Mouse (Mus musculus) lung, embryonic 14.5 days (tissue): ENCODE measurements around the gene Wwox. TPM values are rescaled to one million over a fixed set of nuclear protein-coding genes. Genes with fewer than 3 reads are reported as not detected.

Experiments
- ATAC-seq: fragments of 200-750 bp; cut with Nextera tagmentation; 2 replicates; pipeline ENCODE4 v1.8.0; 2017; ENCODE audit warnings: mild to moderate bottlenecking, moderate TSS enrichment, moderate library complexity; ENCODE audit not compliant: insufficient read depth
- DNase-seq: peaks from one replicate; pipeline ENCODE4 v3.0.0-alpha.2; 2015
- H3K27ac ChIP-seq: fragments of 300-500 bp; sonication (generic); 2 replicates; pipeline ENCODE4 v1.5.1; 2014; ENCODE audit warnings: low read depth, mild to moderate bottlenecking, moderate library complexity
- H3K27me3 ChIP-seq: fragments of 300-500 bp; sonication (generic); 2 replicates; pipeline ENCODE4 v1.6.1; 2014; ENCODE audit warnings: low read length, control low read depth; ENCODE audit not compliant: insufficient read depth
- H3K36me3 ChIP-seq: fragments of 300-500 bp; sonication (generic); 2 replicates; pipeline ENCODE4 v1.6.1; 2014; ENCODE audit warnings: control low read depth; ENCODE audit not compliant: insufficient read depth
- H3K4me1 ChIP-seq: fragments of 300-500 bp; sonication (generic); 2 replicates; pipeline ENCODE4 v1.6.1; 2014; ENCODE audit warnings: antibody characterized with exemption, control low read depth; ENCODE audit not compliant: insufficient read depth
- H3K4me2 ChIP-seq: fragments of 300-500 bp; sonication (generic); 2 replicates; pipeline ENCODE4 v1.6.1; 2014; ENCODE audit warnings: mild to moderate bottlenecking
- H3K4me3 ChIP-seq: fragments of 300-500 bp; sonication (generic); 2 replicates; pipeline ENCODE4 v1.5.1; 2014; ENCODE audit warnings: low read depth, low read length
- H3K9ac ChIP-seq: fragments of 300-500 bp; sonication (generic); 2 replicates; pipeline ENCODE4 v1.6.1; 2014
- H3K9me3 ChIP-seq: fragments of 300-500 bp; sonication (generic); 2 replicates; pipeline ENCODE4 v1.6.1; 2016; ENCODE audit warnings: low read depth, low read length, control low read depth
- CTCF ChIP-seq: IDR thresholded peaks from 2 replicates; pipeline ENCODE4 v1.5.1; 2016; ENCODE audit warnings: antibody characterized with exemption, low read depth
- WGBS: fragments of 180-500 bp; shearing (Covaris S2); extraction: QIAGEN DNeasy Blood & Tissue Kit; methylation state at CpG from one replicate; pipeline ENCODE4 v1.1.7; 2014; 5-methylcytosine and 5-hydroxymethylcytosine counted together
- polyA plus RNA-seq: library from polyadenylated mRNA; unstranded; fragments of >200 nt; fragmentation: Nextera tagmentation; extraction: Ambion mirVana; gene quantifications from 2 replicates; pipeline ENCODE4 v1.2.1, GENCODE M21; 2014

Gene Wwox
- polyA plus RNA-seq, 1 experiment from 2014 or later = 16.1 TPM

- H3K9me3 ChIP-seq = no peaks in the 10 kb centered on the region
- H3K4me3 ChIP-seq = no peak overlapping the region
- no peak for DNase-seq
- peaks cover 15% of the 10 kb centered on the region for H3K4me1 ChIP-seq
- no peak overlapping the region for H3K27ac ChIP-seq
- TF ChIP-seq CTCF = no peak
- no peaks in the 10 kb centered on the region for H3K27me3 ChIP-seq
- no peak overlapping the region for H3K4me2 ChIP-seq
- H3K9ac ChIP-seq = no peak overlapping the region
- ATAC-seq = no peak
- H3K36me3 ChIP-seq = no peaks in the 10 kb centered on the region
- 26% methylated on average over 10 of the region's 10 CpGs for WGBS
These were observed 714.6 kb downstream of the Wwox start for GRCm38 (mm10) chr8:115154096-115154495.

- H3K4me3 ChIP-seq = no peak overlapping the region
- no peak overlapping the region for H3K27ac ChIP-seq
- no peak for TF ChIP-seq CTCF
- ATAC-seq (no peak), DNase-seq (no peak)
- H3K27me3 ChIP-seq = no peaks in the 10 kb centered on the region
- no peaks in the 10 kb centered on the region for H3K9me3 ChIP-seq
- no peak overlapping the region for H3K9ac ChIP-seq
- H3K4me1 ChIP-seq = peaks cover 9% of the 10 kb centered on the region
- no peak overlapping the region for H3K4me2 ChIP-seq
- no peaks in the 10 kb centered on the region for H3K36me3 ChIP-seq
- 62% methylated on average over 8 of the region's 8 CpGs for WGBS
These were observed 716.7 kb downstream of the Wwox start for GRCm38 (mm10) chr8:115156142-115156541.

GRCm38 (mm10) chr8:115157977-115158720 is 718.7 kb downstream of the Wwox start:
- ATAC-seq = no peak
- Histone ChIP-seq H3K36me3 (no peaks in the 10 kb centered on the region), H3K27ac (no peak overlapping the region), H3K27me3 (no peaks in the 10 kb centered on the region), H3K4me3 (no peak overlapping the region), H3K4me2 (no peak overlapping the region), H3K9me3 (no peaks in the 10 kb centered on the region), H3K4me1 (peaks cover 4% of the 10 kb centered on the region; the same call in 1 of the 2 replicates), H3K9ac (no peak overlapping the region)
- no peak for TF ChIP-seq CTCF
- WGBS = 54% methylated on average over 12 of the region's 12 CpGs
- DNase-seq = peak; percentile 36

GRCm38 (mm10) chr8:115158721-115159111 is 719.3 kb downstream of the Wwox start:
- peak; percentile 68 for DNase-seq
- Histone ChIP-seq H3K4me3 (peak overlapping the region; percentile 34; the same call in 1 of the 2 replicates), H3K36me3 (no peaks in the 10 kb centered on the region), H3K4me2 (peak overlapping the region; percentile 67), H3K27ac (peak overlapping the region; percentile 64; the same call in 1 of the 2 replicates), H3K4me1 (peaks cover 4% of the 10 kb centered on the region; the same call in 1 of the 2 replicates), H3K9ac (peak overlapping the region; percentile 27; the same call in 1 of the 2 replicates), H3K27me3 (0 out of 2 replicates have a peak, but pooled peaks cover under 1% of the 10 kb centered on the region), H3K9me3 (no peaks in the 10 kb centered on the region)
- 8% methylated on average over 8 of the region's 8 CpGs for WGBS
- ATAC-seq = peak; percentile 39
- TF ChIP-seq CTCF = no peak

DNA sequence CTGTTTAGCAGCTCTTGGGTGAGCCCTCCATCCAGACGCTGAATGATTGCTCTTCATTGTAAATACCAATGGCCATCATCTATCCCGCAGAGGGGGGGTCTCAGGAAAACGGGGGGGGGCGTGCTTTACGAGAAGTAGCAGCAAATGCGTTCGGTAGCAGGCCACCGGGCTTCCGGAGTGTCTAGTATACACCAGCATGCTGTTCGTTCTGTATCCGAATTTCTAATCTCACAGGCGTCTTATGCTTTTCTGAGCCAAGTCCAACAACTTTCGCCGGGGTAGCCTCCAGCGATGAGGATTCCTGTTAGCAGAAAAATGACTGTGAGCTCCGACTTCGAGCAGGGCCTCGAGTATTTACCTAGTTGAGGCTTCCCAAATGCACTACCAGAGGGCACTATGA is 719.8 kb downstream of the Wwox start:
- H3K9ac ChIP-seq = peak overlapping the region; percentile 38; the same call in 1 of the 2 replicates
- peak overlapping the region; percentile 67 for H3K4me2 ChIP-seq
- peaks cover 4% of the 10 kb centered on the region; the same call in 1 of the 2 replicates for H3K4me1 ChIP-seq
- no peak for TF ChIP-seq CTCF
- peak overlapping the region; percentile 34 for H3K4me3 ChIP-seq
- no peaks in the 10 kb centered on the region for H3K9me3 ChIP-seq
- H3K27me3 ChIP-seq = 0 out of 2 replicates have a peak, but pooled peaks cover 5% of the 10 kb centered on the region
- DNase-seq = peak; percentile 79
- WGBS = 10% methylated on average over 18 of the region's 18 CpGs
- H3K27ac ChIP-seq = peak overlapping the region; percentile 64; the same call in 1 of the 2 replicates
- no peaks in the 10 kb centered on the region for H3K36me3 ChIP-seq
- peak; percentile 10; the same call in 1 of the 2 replicates for ATAC-seq

GRCm38 (mm10) chr8:115159711-115160374 is 720.4 kb downstream of the Wwox start:
- 0 out of 2 replicates have a peak, but pooled peaks cover 5% of the 10 kb centered on the region for H3K27me3 ChIP-seq
- H3K9ac ChIP-seq = peak overlapping the region; percentile 38; the same call in 1 of the 2 replicates
- H3K36me3 ChIP-seq = no peaks in the 10 kb centered on the region
- peak; percentile 51 for TF ChIP-seq CTCF
- H3K4me1 ChIP-seq = peaks cover 4% of the 10 kb centered on the region; the same call in 1 of the 2 replicates
- peak overlapping the region; percentile 34 for H3K4me3 ChIP-seq
- DNase-seq (peak; percentile 83), ATAC-seq (peak; percentile 59; the same call in 1 of the 2 replicates)
- peak overlapping the region; percentile 67 for H3K4me2 ChIP-seq
- peak overlapping the region; percentile 64 for H3K27ac ChIP-seq
- no peaks in the 10 kb centered on the region for H3K9me3 ChIP-seq
- WGBS = 8% methylated on average over 22 of the region's 22 CpGs

DNA sequence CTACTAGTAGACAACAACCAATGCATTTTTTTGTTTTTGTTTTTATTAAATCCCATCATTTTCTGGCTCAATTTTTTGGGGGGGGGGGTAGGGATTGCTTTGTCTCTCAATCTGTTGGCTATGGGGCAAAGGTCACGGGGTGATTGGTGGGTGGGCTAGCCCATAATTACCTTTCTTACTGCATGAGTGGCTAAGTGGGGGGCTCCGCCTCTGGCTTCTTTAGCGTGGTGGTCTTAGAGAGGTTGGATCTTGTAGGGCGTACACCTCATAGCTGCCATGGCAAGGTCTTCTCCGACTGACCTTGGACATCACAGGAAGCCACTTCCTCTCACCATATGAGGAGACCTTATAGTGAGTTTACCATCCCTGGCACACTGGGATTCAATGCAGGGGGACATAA is 721.0 kb downstream of the Wwox start:
- no peak for DNase-seq
- Histone ChIP-seq H3K9ac (no peak overlapping the region), H3K36me3 (no peaks in the 10 kb centered on the region), H3K27me3 (0 out of 2 replicates have a peak, but pooled peaks cover 5% of the 10 kb centered on the region), H3K27ac (no peak overlapping the region), H3K9me3 (no peaks in the 10 kb centered on the region), H3K4me3 (peak overlapping the region; percentile 34; the same call in 1 of the 2 replicates), H3K4me1 (peaks cover 4% of the 10 kb centered on the region; the same call in 1 of the 2 replicates), H3K4me2 (peak overlapping the region; percentile 67)
- ATAC-seq = no peak
- TF ChIP-seq CTCF = no peak
- WGBS = 89% methylated on average over 5 of the region's 5 CpGs
